Mouse (Mus musculus) liver, embryonic 14.5 days (tissue): ENCODE measurements at regions not wholly inside any gene's neighbourhood (a gene's known extent, or its start where the extent isn't known, plus 50 kb on each side); places are given as distances from the start of the nearest gene placed in this dataset.
"Not testable (repeated sequence)": the region's sequence is repeated elsewhere in the genome, so short reads cannot be mapped to it uniquely, and the experiment has no call there.

Experiments used
- ATAC-seq: fragments of 200-750 bp; cut with Nextera tagmentation; 2 replicates; pipeline ENCODE4 v1.8.0; 2017; ENCODE audit warnings: moderate number of reproducible peaks, mild to moderate bottlenecking, moderate library complexity; ENCODE audit not compliant: insufficient read depth
- DNase-seq, 3 experiments: peaks; one replicate each; pipeline ENCODE4 v3.0.0-alpha.2; 2012 to 2013; ENCODE audit warnings: low read depth in 3 of 3, low spot score in 3 of 3
- H3K27ac ChIP-seq: fragments of 300-500 bp; sonication (generic); 2 replicates; pipeline ENCODE4 v1.5.1; 2014; ENCODE audit warnings: moderate library complexity, mild to moderate bottlenecking, control low read depth, inconsistent platforms
- H3K27me3 ChIP-seq: fragments of 300-500 bp; sonication (generic); 2 replicates; pipeline ENCODE4 v1.6.1; 2014; ENCODE audit warnings: mild to moderate bottlenecking, low read length, moderate library complexity; ENCODE audit not compliant: control insufficient read depth, insufficient read depth
- H3K36me3 ChIP-seq: fragments of 300-500 bp; sonication (generic); replicated peaks from 2 replicates; pipeline ENCODE4 v1.6.1; 2014; ENCODE audit warnings: low read depth; ENCODE audit not compliant: control insufficient read depth, insufficient read depth
- H3K4me1 ChIP-seq, 2 experiments: fragments of 200-500 bp in 1 of 2; fragments of 300-500 bp in 1 of 2; sonication (generic) in 1 of 2; replicated peaks; 2 replicates each; pipeline ENCODE4 v1.6.1; 2012 to 2014; ENCODE audit warnings: antibody characterized with exemption in 1 of 2, inconsistent platforms in 1 of 2, low read length in 1 of 2; ENCODE audit not compliant: control insufficient read depth in 2 of 2, insufficient read depth in 2 of 2
- H3K4me2 ChIP-seq: fragments of 300-500 bp; sonication (generic); 2 replicates; pipeline ENCODE4 v1.6.1; 2014; ENCODE audit warnings: low read depth, mild to moderate bottlenecking, control low read depth, moderate library complexity
- H3K4me3 ChIP-seq, 2 experiments: fragments of 200-500 bp in 1 of 2; fragments of 300-500 bp in 1 of 2; sonication (generic) in 1 of 2; 2 replicates each; pipeline ENCODE4 v1.5.1; 2012 to 2014; ENCODE audit warnings: low read depth in 2 of 2, low read length in 2 of 2, mild to moderate bottlenecking in 2 of 2, control low read depth in 1 of 2, inconsistent platforms in 1 of 2, moderate library complexity in 1 of 2; ENCODE audit not compliant: insufficient read depth in 1 of 2
- H3K9ac ChIP-seq: fragments of 300-500 bp; sonication (generic); replicated peaks from 2 replicates; pipeline ENCODE4 v1.6.1; 2014; ENCODE audit warnings: mild to moderate bottlenecking, control low read depth, moderate library complexity
- H3K9me3 ChIP-seq: fragments of 300-500 bp; sonication (generic); 2 replicates; pipeline ENCODE4 v1.6.1; 2016; ENCODE audit warnings: low read length, mixed read lengths; ENCODE audit not compliant: control insufficient read depth
- CTCF ChIP-seq: IDR thresholded peaks from 2 replicates; pipeline ENCODE4 v1.5.1; 2016; ENCODE audit warnings: antibody characterized with exemption, low read depth, control low read depth
- EP300 ChIP-seq: IDR thresholded peaks from 2 replicates; pipeline ENCODE4 v1.6.1; 2016; ENCODE audit warnings: antibody characterized with exemption, low read depth
- whole genome bisulfite sequencing: fragments of 180-500 bp; shearing (Covaris S2); extraction: QIAGEN DNeasy Blood & Tissue Kit; methylation state at CpG from one replicate; pipeline ENCODE4 v1.1.7; 2014; ENCODE audit not compliant: insufficient replicate concordance; 5-methylcytosine and 5-hydroxymethylcytosine counted together

DNA sequence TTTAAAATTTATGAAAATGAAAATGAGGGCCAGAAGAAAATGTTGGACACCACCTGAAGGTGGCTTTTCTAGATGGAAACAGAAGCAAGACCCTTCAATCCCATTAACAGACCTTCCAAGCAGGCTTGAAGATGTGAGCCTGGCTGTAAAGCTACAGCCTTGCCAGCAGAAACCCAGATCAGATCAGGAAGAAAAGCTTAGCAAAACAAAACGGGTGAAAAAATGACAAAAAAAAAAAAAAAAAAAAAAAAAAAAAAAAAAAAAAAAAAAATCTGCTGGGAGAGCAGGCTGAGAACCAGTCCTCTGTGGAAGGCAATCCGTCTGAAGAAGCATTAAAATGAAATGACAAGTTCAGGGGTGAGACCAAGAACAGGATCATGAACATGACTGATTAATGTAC, 113.2 kb downstream of the Qdpr start:
- Histone ChIP-seq H3K4me3 (no peak overlapping the region), H3K4me1 (no peaks in the 10 kb centered on the region), H3K27me3 (no peaks in the 10 kb centered on the region), H3K27ac (no peak overlapping the region), H3K36me3 (no peaks in the 10 kb centered on the region), H3K9me3 (no peaks in the 10 kb centered on the region), H3K9ac (no peak overlapping the region), H3K4me2 (no peak overlapping the region)
- no peak for ATAC-seq
- no peak for DNase-seq
- 29% methylated on average over 2 of the region's 2 CpGs for WGBS
- no peak for TF ChIP-seq EP300
- no peak for TF ChIP-seq CTCF

DNA sequence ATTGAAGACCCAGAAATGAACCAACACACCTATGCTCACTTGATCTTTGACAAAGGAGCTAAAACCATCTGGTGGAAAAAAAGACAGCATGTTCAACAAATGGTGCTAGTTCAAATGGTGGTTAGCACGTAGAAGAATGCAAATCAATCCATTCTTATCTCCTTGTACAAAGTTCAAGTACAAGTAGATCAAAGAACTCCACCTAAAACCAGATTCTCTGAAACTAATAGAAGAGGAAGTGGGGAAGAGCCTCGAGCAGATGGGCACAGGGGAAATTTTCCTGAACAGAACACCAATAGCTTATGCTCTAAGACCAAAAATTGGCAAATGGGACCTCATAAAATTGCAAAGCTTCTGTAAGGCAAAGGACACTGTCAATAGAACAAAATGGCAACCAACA, 125.6 kb downstream of the Qdpr start:
- not testable (repeated sequence) for H3K27ac ChIP-seq, DNase-seq, H3K36me3 ChIP-seq, H3K4me3 ChIP-seq, H3K9me3 ChIP-seq, H3K4me1 ChIP-seq, H3K4me2 ChIP-seq, H3K27me3 ChIP-seq, H3K9ac ChIP-seq, ATAC-seq
- 6% methylated on average over 2 of the region's 2 CpGs for WGBS

DNA sequence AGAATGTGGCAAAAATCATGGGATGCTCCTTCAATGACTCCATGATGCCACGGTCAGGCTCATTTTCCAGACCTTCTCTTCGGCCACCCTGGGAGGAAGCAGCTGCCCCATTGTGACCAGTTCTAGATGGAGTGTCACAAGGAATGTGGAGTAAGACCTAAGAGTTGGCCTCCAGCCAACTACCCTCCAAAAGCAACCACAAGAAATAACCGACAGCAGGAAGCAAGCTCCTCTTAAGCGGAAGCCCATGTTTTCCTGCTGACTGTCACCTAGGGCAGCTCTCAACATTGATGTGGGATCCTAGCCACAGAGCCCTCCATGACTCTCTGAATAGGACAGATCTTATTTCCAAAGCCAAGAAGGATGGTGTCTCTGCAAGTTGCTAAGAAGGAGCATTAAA, 126.5 kb downstream of the Qdpr start:
- Histone ChIP-seq H3K4me2 (no peak overlapping the region), H3K36me3 (no peaks in the 10 kb centered on the region), H3K4me3 (no peak overlapping the region), H3K27ac (no peak overlapping the region), H3K4me1 (peaks cover 0 to 2% of the 10 kb centered on the region in 2 experiments; a peak in 1 of 4 replicates), H3K9me3 (no peaks in the 10 kb centered on the region), H3K27me3 (no peaks in the 10 kb centered on the region), H3K9ac (no peak overlapping the region)
- no peak for DNase-seq
- TF ChIP-seq EP300 (no peak), CTCF (no peak)
- ATAC-seq: no peak
- WGBS: 30% methylated on average over 4 of the region's 4 CpGs

DNA sequence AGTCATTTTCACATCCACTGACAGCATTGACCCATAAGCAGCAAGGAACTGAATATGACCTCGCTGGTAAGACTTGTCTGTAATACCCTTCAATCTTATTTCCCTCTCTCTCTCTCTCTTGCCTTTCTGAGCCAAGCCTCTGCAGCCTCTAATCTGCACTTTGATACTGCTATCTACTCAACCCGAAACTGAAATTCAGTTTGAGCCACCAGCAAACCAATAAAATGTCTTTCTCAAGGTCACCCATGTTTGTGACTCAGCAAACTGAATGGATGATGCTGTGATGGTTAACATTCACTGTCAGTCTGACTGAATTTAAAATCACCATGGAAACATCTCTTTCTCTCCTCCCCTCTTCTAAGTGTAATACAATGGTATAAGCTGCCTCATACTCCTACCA, 132.0 kb downstream of the Qdpr start:
- DNase-seq (no peak), ATAC-seq (no peak)
- Histone ChIP-seq H3K27ac (no peak overlapping the region), H3K4me1 (no peaks in the 10 kb centered on the region), H3K27me3 (no peaks in the 10 kb centered on the region), H3K36me3 (no peaks in the 10 kb centered on the region), H3K9ac (no peak overlapping the region), H3K9me3 (no peaks in the 10 kb centered on the region), H3K4me3 (no peak overlapping the region), H3K4me2 (no peak overlapping the region)
- no peak for TF ChIP-seq CTCF
- TF ChIP-seq EP300: no peak
- WGBS: 31% methylated on average over 2 of the region's 2 CpGs

DNA sequence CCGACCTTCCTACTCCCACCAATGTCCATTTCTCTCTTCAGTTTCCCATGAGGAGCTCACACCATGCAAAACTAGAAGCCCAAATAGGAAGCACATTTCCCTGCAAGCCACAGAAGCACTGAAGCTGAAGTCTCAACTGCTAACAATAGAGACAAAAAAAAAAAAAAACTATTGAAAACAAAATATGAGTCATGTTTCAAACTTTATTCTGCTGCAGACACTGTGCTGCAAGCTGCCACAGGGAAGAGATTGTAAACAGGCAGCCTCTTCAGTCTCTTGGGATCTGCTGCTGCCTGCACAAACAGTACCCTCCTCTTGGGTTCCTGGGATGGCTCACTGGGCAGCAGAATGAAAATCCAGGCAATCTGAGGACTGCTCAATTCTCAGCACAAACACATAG, 148.9 kb downstream of the Qdpr start:
- Histone ChIP-seq H3K9ac (no peak overlapping the region), H3K9me3 (no peaks in the 10 kb centered on the region), H3K4me2 (no peak overlapping the region), H3K4me1 (no peaks in the 10 kb centered on the region), H3K27ac (no peak overlapping the region), H3K36me3 (no peaks in the 10 kb centered on the region), H3K4me3 (no peak overlapping the region), H3K27me3 (no peaks in the 10 kb centered on the region)
- DNase-seq (no peak), ATAC-seq (no peak)
- no peak for TF ChIP-seq CTCF
- no peak for TF ChIP-seq EP300
- 37% methylated on average over 1 of the region's 1 CpGs for WGBS

DNA sequence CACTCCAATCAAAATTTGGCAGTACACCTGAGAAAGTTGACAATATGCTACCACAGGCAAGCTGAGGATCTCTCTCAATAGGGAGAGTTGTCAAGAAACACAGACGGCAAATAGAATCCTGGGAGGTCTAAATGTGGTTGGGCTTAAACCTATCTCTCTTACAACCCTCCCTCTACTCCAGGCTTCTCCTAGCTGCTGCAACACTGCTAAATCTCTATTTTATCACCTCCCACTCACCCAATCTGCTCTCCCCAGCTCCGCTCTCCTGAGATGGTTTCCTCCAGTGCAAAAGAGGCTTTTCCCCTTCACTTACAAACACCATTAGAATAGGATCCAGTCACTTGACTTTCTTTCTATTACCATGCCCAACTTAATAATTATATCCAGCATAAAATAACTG, 151.2 kb downstream of the Qdpr start:
- Histone ChIP-seq H3K4me2 (no peak overlapping the region), H3K9ac (no peak overlapping the region), H3K4me1 (no peaks in the 10 kb centered on the region), H3K9me3 (no peaks in the 10 kb centered on the region), H3K36me3 (no peaks in the 10 kb centered on the region), H3K27ac (no peak overlapping the region), H3K27me3 (no peaks in the 10 kb centered on the region), H3K4me3 (no peak overlapping the region)
- TF ChIP-seq CTCF (no peak), EP300 (no peak)
- ATAC-seq (no peak), DNase-seq (no peak)
- 28% methylated on average over 2 of the region's 2 CpGs for WGBS
